Mouse (Mus musculus): Measurements from ENCODE around the gene Gcgr. TPM values are rescaled to one million over a fixed set of nuclear protein-coding genes. Genes with fewer than 3 reads are reported as not detected.

The Gcgr gene
- polyA plus RNA-seq, 1 experiment from 2014 or later: 20.7 TPM

DNA sequence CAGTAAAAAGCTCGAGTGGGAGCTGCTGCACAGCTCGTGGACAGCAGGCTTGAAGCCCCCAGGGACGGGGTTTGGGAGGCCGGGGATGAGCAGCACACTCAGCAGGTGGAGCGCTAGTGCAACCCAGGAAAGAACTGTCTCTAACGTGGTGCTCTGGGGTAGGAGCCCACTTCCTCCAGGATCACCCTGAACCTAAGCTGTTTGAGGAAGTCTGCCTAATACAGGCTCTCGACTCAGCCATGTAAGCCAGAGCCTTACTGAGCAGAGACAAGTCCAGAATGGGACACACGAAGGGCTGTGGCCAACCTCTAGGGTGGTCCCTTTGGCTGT, 8.4 kb downstream of the Gcgr start:
- Histone ChIP-seq H3K4me3 (ENCODE audit: low read depth, low read length) (no peak overlapping the region), H3K4me2 (ENCODE audit: low read depth, low read length) (no peak overlapping the region), H3K27ac (ENCODE audit: low read length) (peak overlapping the region; percentile 47), H3K36me3 (ENCODE audit: control insufficient read depth, insufficient read depth) (no peaks in the 10 kb centered on the region), H3K9ac (ENCODE audit: low read depth, low read length) (no peak overlapping the region), H3K9me3 (replicated peaks; ENCODE audit: control insufficient read depth, low read length) (no peaks in the 10 kb centered on the region), H3K4me1 (ENCODE audit: control insufficient read depth, low read depth, low read length) (peaks cover 15% of the 10 kb centered on the region), H3K27me3 (ENCODE audit: control insufficient read depth, insufficient read depth, low read depth, low read length) (no peaks in the 10 kb centered on the region)
- ATAC-seq (ENCODE audit: low read depth): no peak
- 23% methylated on average over 8 of the region's 8 CpGs for WGBS (ENCODE audit: insufficient replicate concordance)

DNA sequence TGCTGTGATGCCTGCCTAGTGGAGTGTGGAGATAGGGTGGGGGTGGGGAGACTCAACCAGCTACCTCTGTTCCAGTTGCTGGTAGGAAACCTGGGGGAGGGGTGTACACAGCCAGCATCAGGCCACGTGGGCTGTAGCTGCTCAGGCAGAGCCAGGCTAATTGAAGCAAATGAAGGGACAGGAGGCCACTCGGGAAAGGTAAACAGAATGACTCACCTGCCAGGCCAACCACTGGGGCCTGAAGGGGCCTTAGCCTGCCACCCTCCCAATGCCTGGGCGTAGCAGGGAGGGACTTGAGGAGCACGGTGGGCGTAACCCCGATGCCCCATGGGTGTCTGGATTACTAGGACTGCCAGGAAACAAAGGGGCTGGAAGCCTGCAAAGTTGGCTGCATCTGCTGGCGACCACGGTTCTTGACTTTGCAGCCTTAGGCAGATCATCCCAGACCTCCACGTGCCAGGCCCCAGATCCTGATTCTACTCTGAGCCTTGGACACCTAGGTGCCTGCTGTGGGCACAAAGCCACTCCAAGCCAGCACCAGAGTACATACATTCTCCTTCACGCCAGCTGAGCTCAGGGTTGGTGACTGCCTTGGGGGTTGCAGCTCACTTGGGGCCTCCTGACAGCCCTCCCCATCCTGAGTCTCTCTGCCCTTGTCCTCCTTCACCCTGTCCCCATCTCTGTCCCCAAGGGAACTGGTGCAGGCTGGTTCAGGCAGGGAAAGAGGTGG, 9.0 kb downstream of the Gcgr start:
- Histone ChIP-seq H3K9me3 (replicated peaks; ENCODE audit: control insufficient read depth, low read length) (no peaks in the 10 kb centered on the region), H3K27ac (ENCODE audit: low read length) (peak overlapping the region; percentile 52), H3K4me1 (ENCODE audit: control insufficient read depth, low read depth, low read length) (peaks cover 15% of the 10 kb centered on the region), H3K4me3 (ENCODE audit: low read depth, low read length) (no peak overlapping the region), H3K27me3 (ENCODE audit: control insufficient read depth, insufficient read depth, low read depth, low read length) (no peaks in the 10 kb centered on the region), H3K9ac (ENCODE audit: low read depth, low read length) (no peak overlapping the region), H3K36me3 (ENCODE audit: control insufficient read depth, insufficient read depth) (no peaks in the 10 kb centered on the region), H3K4me2 (ENCODE audit: low read depth, low read length) (no peak overlapping the region)
- 34% methylated on average over 10 of the region's 10 CpGs for WGBS (ENCODE audit: insufficient replicate concordance)
- peak; percentile 69 for ATAC-seq (ENCODE audit: low read depth)

DNA sequence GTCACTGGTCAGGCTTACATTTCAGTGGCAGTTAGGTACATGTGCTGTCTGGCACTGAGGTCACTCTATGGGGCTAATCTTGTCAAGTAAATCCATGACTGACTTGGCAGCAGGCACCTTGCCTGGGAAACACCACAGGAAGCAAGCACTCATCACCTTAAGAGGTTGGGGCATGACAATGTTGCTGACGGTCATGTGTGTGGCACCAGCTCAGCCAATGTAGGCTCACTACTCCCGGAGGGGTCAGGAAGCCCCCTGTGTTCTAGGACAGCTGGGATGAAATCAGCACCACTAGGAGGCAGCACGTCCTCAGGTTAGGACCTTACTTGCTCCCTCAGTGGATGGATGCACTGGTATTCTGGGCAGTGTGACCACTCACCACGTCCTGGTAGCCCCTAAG, 11.4 kb downstream of the Gcgr start:
- H3K9ac ChIP-seq (ENCODE audit: low read depth, low read length): no peak overlapping the region
- no peak overlapping the region for H3K4me2 ChIP-seq (ENCODE audit: low read depth, low read length)
- H3K27ac ChIP-seq (ENCODE audit: low read length): no peak overlapping the region
- no peak for ATAC-seq (ENCODE audit: low read depth)
- peaks cover 15% of the 10 kb centered on the region for H3K4me1 ChIP-seq (ENCODE audit: control insufficient read depth, low read depth, low read length)
- H3K27me3 ChIP-seq (ENCODE audit: control insufficient read depth, insufficient read depth, low read depth, low read length): no peaks in the 10 kb centered on the region
- H3K4me3 ChIP-seq (ENCODE audit: low read depth, low read length): no peak overlapping the region
- WGBS (ENCODE audit: insufficient replicate concordance): 44% methylated on average over 4 of the region's 4 CpGs
- no peaks in the 10 kb centered on the region for H3K9me3 ChIP-seq (replicated peaks; ENCODE audit: control insufficient read depth, low read length)
- H3K36me3 ChIP-seq (ENCODE audit: control insufficient read depth, insufficient read depth): no peaks in the 10 kb centered on the region

DNA sequence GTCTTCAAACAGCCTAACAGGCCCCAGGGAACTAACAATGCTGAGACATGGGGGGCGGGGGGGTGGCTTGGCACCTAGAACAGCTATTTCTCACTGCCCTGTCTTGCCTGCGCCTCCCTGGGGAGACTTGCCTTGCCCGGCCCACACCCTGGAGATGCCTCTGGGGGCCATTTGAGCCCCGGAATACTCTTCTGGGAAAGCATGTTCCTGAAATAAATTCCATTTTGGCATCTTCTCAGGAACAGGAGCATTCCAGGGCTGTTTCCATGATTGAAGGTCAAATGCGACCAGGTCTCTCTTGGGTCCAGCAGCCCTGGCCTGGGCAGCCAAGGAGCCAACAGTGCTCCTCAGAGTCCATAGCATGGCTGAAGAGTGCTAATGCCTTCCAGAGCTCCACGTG, 11.9 kb downstream of the Gcgr start:
- H3K36me3 ChIP-seq (ENCODE audit: control insufficient read depth, insufficient read depth): no peaks in the 10 kb centered on the region

DNA sequence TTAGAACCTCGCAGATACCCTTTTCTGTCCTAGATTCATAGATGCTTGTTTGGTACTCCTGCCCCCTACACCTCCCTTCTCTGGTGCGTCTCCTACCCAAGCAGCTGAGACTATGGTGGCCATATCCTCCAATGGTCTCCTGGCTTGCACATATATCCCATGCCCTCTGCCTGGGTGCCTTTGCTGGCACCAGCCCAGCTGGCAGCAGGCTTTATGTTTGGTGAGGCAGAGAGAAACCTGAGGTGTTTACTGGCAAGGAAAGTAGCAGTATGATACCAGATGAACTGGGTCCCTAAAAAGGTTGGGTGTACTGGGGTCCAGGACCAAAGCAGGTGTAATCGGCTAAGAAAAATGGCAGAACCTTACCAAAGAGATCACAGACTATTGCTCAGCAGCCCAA, 15.5 kb downstream of the Gcgr start:
- Histone ChIP-seq H3K27ac (ENCODE audit: low read length) (no peak overlapping the region), H3K4me3 (ENCODE audit: low read depth, low read length) (no peak overlapping the region), H3K27me3 (ENCODE audit: control insufficient read depth, insufficient read depth, low read depth, low read length) (no peaks in the 10 kb centered on the region), H3K4me2 (ENCODE audit: low read depth, low read length) (no peak overlapping the region), H3K9ac (ENCODE audit: low read depth, low read length) (no peak overlapping the region), H3K36me3 (ENCODE audit: control insufficient read depth, insufficient read depth) (no peaks in the 10 kb centered on the region), H3K9me3 (replicated peaks; ENCODE audit: control insufficient read depth, low read length) (no peaks in the 10 kb centered on the region), H3K4me1 (ENCODE audit: control insufficient read depth, low read depth, low read length) (peaks cover 27% of the 10 kb centered on the region)
- ATAC-seq (ENCODE audit: low read depth): no peak
- WGBS (ENCODE audit: insufficient replicate concordance): 72% methylated on average over 3 of the region's 3 CpGs

More for the DNA sequence above, 11.9 kb downstream of the Gcgr start:
- Histone ChIP-seq H3K27me3 (ENCODE audit: control insufficient read depth, insufficient read depth, low read depth, low read length) (no peaks in the 10 kb centered on the region), H3K4me2 (ENCODE audit: low read depth, low read length) (no peak overlapping the region), H3K4me3 (ENCODE audit: low read depth, low read length) (no peak overlapping the region), H3K27ac (ENCODE audit: low read length) (no peak overlapping the region), H3K9me3 (replicated peaks; ENCODE audit: control insufficient read depth, low read length) (no peaks in the 10 kb centered on the region), H3K4me1 (ENCODE audit: control insufficient read depth, low read depth, low read length) (peaks cover 18% of the 10 kb centered on the region), H3K9ac (ENCODE audit: low read depth, low read length) (no peak overlapping the region)
- WGBS (ENCODE audit: insufficient replicate concordance): 72% methylated on average over 6 of the region's 6 CpGs
- no peak for ATAC-seq (ENCODE audit: low read depth)

DNA sequence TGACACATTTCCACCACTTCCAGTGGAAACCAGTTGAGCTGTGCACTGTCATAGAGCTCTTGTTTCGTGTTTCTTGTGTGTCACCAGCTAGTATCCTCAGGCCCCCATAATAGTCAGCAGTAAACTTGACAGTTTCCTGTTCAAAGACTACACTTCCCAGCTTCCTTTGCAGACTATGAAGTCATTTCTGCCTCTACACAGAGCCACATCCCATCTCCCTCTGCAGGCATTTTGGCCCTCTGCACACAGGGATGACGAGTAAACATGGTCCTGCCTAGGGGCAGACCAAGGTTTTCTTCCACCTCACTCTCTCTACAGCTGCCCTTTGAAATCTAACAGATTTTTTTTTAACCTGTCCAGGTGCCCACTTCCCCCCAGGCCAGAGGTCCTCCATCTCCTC, 17.0 kb downstream of the Gcgr start:
- Histone ChIP-seq H3K4me3 (ENCODE audit: low read depth, low read length) (no peak overlapping the region), H3K4me2 (ENCODE audit: low read depth, low read length) (no peak overlapping the region), H3K9ac (ENCODE audit: low read depth, low read length) (no peak overlapping the region), H3K9me3 (replicated peaks; ENCODE audit: control insufficient read depth, low read length) (no peaks in the 10 kb centered on the region), H3K27ac (ENCODE audit: low read length) (no peak overlapping the region), H3K36me3 (ENCODE audit: control insufficient read depth, insufficient read depth) (no peaks in the 10 kb centered on the region), H3K27me3 (ENCODE audit: control insufficient read depth, insufficient read depth, low read depth, low read length) (no peaks in the 10 kb centered on the region), H3K4me1 (ENCODE audit: control insufficient read depth, low read depth, low read length) (peaks cover 27% of the 10 kb centered on the region)
- no peak for ATAC-seq (ENCODE audit: low read depth)
- 48% methylated on average over 2 of the region's 2 CpGs for WGBS (ENCODE audit: insufficient replicate concordance)

DNA sequence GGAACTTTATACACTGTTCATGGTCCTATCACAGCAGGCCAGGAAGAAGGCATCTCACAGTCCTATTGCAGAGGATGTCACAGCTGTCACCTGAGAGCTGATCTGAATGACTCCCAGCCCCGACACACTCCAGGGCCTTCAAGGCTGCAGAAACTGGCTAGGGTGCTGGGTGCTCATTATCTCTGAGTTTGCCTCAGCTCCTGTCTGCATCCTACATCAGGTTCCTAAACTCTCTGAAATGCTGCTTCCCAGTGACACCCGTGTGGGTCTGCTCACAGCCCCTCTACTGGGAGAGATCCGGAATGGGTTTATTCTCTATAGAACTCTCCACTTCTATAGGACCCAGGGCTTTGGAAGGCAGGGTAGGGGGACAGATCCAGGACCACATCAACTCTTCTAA, 17.7 kb downstream of the Gcgr start:
- no peak for ATAC-seq (ENCODE audit: low read depth)
- H3K4me3 ChIP-seq (ENCODE audit: low read depth, low read length): peak overlapping the region; percentile 78
- no peaks in the 10 kb centered on the region for H3K36me3 ChIP-seq (ENCODE audit: control insufficient read depth, insufficient read depth)
- H3K27ac ChIP-seq (ENCODE audit: low read length): no peak overlapping the region; the same call in none of the 2 replicates
- H3K9me3 ChIP-seq (replicated peaks; ENCODE audit: control insufficient read depth, low read length): no peaks in the 10 kb centered on the region
- H3K4me2 ChIP-seq (ENCODE audit: low read depth, low read length): peak overlapping the region; percentile 93
- peaks cover 27% of the 10 kb centered on the region for H3K4me1 ChIP-seq (ENCODE audit: control insufficient read depth, low read depth, low read length)
- 75% methylated on average over 3 of the region's 3 CpGs for WGBS (ENCODE audit: insufficient replicate concordance)
- no peaks in the 10 kb centered on the region for H3K27me3 ChIP-seq (ENCODE audit: control insufficient read depth, insufficient read depth, low read depth, low read length)
- peak overlapping the region; percentile 4; the same call in 1 of the 2 replicates for H3K9ac ChIP-seq (ENCODE audit: low read depth, low read length)

DNA sequence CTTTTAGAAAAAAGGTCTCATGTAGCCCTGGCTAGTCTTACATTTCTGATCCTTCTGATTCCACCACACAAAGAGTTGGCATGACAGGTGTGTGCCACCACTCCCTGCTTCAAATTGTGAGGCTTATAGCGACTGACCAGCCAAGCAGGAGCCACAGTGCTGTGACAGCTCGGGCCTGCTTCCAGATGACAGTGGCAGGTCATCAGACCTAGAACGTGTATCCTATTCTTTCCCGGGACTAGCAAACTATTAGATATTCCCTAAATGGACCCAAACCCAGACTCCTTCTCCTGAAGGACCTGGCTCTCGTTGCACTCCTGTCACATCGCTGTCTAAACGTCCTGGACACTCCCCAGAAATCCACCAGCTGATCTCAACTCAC, 18.3 kb downstream of the Gcgr start:
- Histone ChIP-seq H3K4me3 (ENCODE audit: low read depth, low read length) (peak overlapping the region; percentile 78), H3K9me3 (replicated peaks; ENCODE audit: control insufficient read depth, low read length) (no peaks in the 10 kb centered on the region), H3K4me2 (ENCODE audit: low read depth, low read length) (peak overlapping the region; percentile 93), H3K36me3 (ENCODE audit: control insufficient read depth, insufficient read depth) (no peaks in the 10 kb centered on the region), H3K9ac (ENCODE audit: low read depth, low read length) (peak overlapping the region; percentile 93), H3K27me3 (ENCODE audit: control insufficient read depth, insufficient read depth, low read depth, low read length) (no peaks in the 10 kb centered on the region), H3K4me1 (ENCODE audit: control insufficient read depth, low read depth, low read length) (peaks cover 27% of the 10 kb centered on the region), H3K27ac (ENCODE audit: low read length) (peak overlapping the region; percentile 94)
- no peak for ATAC-seq (ENCODE audit: low read depth)
- 10% methylated on average over 7 of the region's 7 CpGs for WGBS (ENCODE audit: insufficient replicate concordance)

DNA sequence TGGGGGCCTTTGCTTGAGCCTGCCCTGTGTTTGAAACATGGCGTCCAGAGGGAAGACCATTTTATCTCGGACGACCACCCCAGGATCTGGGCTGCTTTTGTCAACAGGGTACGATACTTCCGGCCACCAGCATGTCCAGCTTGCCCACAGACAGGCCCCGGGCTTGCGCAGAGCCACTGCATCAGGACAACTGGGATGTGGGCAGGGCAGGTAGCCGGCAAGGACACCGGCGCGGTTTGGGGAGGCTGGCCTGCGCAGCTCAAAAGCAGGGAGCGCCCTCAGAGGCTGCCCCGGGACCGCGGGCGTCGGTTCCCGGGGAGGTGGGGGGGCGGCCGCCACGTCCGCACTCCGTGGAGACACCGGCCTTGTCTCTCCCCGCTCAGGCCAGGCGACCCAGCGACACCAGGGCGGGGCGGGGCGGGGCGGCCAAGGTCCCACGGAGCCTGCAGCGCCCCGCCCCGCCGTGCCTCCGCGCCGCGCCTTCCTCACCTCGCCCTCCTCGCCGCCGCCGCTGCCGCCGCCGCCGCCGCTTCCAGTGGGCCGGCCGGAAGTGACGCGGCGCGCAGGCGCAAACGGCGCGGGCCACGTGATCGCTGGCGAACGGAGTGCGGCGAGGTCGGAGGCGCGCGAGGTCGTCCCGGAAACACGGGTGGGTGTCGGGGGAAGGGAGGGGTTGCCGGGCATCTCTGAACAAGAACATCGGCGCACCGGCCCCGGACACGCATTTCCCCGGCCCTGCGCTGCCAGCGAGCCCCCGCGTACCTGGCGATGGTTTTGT, 18.9 kb downstream of the Gcgr start, which contains the start of gene Mcrip1:
Mcrip1 (minus strand) TSS at position 560 of the 778 bp plus-strand sequence.
- peak within 1 kb of the TSS; percentile 93 for H3K4me2 ChIP-seq (ENCODE audit: low read depth, low read length)
- no peaks in the 10 kb centered on the region for H3K27me3 ChIP-seq (ENCODE audit: control insufficient read depth, insufficient read depth, low read depth, low read length)
- H3K4me1 ChIP-seq (ENCODE audit: control insufficient read depth, low read depth, low read length): peaks cover 27% of the 10 kb centered on the region
- no peaks in the 10 kb centered on the region for H3K9me3 ChIP-seq (replicated peaks; ENCODE audit: control insufficient read depth, low read length)
- H3K36me3 ChIP-seq (ENCODE audit: control insufficient read depth, insufficient read depth): no peaks in the 10 kb centered on the region
- H3K4me3 ChIP-seq (ENCODE audit: low read depth, low read length): peak within 1 kb of the TSS; percentile 78
- H3K27ac ChIP-seq (ENCODE audit: low read length): peak within 1 kb of the TSS; percentile 94
- peak; percentile 95 for ATAC-seq (ENCODE audit: low read depth)
- under 1% methylated on average over 74 of the region's 87 CpGs for WGBS (ENCODE audit: insufficient replicate concordance)
- peak within 1 kb of the TSS; percentile 93 for H3K9ac ChIP-seq (ENCODE audit: low read depth, low read length)
